Mouse (Mus musculus) v-Abl transformed pro-B cells (cell line): ENCODE results near the gene Picalm.

Experiments used
- in situ Hi-C, 2 experiments: fragments of 400-800 bp; cut with MboI; formaldehyde crosslinking; loops; one replicate each; pipeline ENCODE4 v1.15.1; 2025; ENCODE audit not compliant: unreplicated experiment in 2 of 2

The Picalm gene

GRCm38 (mm10) chr7:90131376-90131651 is 1.3 kb downstream of the Picalm start:
- in situ Hi-C loops: loop anchor here in 1 of 2 experiments (5.0 kb wide), 1 partner anchor 74 kb away; no protein-coding TSS in a partner anchor

- in situ Hi-C loops: loop anchor here in 1 of 2 experiments (5.0 kb wide), 1 partner anchor 75 kb away; no protein-coding TSS in a partner anchor
Measured at GRCm38 (mm10) chr7:90131831-90132241, 1.8 kb downstream of the Picalm start.

DNA sequence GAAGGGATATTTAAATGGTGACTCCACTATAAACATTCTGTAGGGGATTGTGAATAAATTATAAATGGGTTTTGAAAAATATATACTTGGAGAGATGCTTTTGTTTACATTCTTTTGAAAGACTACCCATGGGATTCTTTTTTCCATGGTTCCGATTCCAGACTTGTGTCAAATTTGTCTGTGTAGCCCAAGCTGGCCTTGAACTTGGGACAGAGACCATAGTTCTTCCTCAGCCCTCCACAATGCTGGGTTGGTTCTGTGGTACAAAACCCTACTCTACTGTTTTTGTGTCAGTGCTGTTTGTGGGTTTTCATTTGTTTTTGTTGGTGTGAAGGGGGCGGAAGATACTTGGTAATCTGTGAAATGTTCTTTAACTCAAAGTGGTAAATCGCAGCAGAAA is 2.3 kb downstream of the Picalm start:
- in situ Hi-C loops: loop anchor here in 1 of 2 experiments (5.0 kb wide), 1 partner anchor 75 kb away; no protein-coding TSS in a partner anchor

- in situ Hi-C loops: no loop called here
Measured at GRCm38 (mm10) chr7:90136736-90137135, 6.7 kb downstream of the Picalm start.

GRCm38 (mm10) chr7:90138359-90138758 is 8.3 kb downstream of the Picalm start:
- in situ Hi-C loops: no loop called here

- in situ Hi-C loops: loop anchor here in 1 of 2 experiments (10.0 kb wide), 1 partner anchor 295 kb away; no protein-coding TSS in a partner anchor
Measured at GRCm38 (mm10) chr7:90140290-90140689, 10.3 kb downstream of the Picalm start.

DNA sequence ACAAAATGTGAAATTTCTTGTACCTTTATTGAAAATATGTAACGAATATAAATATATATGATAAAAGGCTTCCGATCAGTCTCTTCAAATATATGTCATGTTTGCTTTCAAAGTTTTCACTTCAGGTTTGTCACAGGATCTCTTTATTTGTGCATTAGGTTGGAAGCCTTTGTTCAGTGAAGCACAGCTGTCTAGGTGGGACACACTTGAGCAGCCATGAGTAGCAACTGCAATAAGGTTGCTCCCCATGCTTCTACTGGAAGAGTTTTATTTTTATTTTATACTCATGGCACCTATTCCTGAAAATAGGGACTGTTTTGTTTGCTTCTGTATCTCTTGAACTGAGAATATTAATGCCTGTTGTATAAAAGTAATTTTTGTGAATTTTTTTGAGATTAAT is 14.3 kb downstream of the Picalm start:
- in situ Hi-C loops: loop anchor here in 1 of 2 experiments (10.0 kb wide), 1 partner anchor 299 kb away; no protein-coding TSS in a partner anchor

DNA sequence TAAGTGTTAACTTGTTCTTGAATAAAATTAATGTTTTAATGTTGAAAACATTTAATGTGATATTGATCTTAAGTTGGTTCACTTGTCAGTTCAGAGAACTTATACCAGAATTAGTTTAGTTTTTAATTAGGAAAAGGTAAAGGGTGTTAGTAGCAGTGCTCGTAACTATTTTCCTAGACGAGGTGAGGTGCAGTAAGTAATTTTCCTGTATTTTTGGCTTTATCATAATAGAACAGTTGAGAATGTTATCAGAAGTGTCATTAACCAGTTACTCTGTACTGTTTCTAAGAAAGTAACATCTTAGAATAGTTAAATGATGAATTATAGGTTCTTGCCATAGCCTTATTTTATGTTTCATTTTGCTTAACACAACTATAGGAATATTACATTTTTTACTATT is 15.0 kb downstream of the Picalm start:
- in situ Hi-C loops: loop anchor here (5.0 to 10.0 kb wide), 3 partner anchors 123 to 300 kb away; no protein-coding TSS in a partner anchor

DNA sequence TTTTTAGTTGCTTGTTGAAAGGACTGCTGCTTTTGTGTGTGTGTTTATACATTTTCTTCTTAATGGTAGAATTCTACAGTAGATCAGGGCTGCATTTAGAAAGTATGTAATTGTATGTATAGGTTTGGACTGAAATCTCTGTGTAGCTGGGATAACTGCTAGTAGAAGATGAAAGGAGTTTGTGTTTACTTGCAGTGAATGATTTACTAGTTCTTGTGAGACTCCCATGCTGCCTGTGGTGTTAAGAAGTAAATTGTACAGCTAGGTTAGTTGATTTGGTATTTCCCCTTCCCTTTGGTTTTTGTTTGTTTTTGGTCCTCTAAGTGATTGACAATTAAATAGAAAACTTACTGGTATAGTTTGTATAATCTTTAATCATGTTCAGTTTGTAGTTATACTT is 15.4 kb downstream of the Picalm start:
- in situ Hi-C loops: loop anchor here (5.0 to 10.0 kb wide), 3 partner anchors 123 to 301 kb away; no protein-coding TSS in a partner anchor

DNA sequence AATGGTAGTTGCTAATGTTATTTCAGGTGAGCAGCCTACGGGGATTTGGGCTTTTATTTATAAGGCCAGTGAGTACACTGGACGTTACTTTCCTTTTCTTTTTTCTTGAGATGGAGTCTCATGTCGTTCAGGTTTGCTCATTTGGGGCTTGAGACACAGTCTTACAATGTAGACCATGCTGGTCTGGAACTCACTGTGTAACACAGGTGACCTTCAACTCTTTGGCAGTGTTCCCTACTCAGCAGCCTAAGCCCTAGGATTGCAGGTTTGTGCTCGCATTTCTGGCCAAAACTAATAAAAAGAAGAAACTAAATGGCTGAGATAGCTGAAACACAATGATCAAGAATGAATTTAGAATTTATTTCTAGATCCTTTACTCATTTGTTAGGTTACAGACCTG is 15.9 kb downstream of the Picalm start:
- in situ Hi-C loops: loop anchor here (5.0 to 10.0 kb wide), 3 partner anchors 124 to 301 kb away; no protein-coding TSS in a partner anchor

DNA sequence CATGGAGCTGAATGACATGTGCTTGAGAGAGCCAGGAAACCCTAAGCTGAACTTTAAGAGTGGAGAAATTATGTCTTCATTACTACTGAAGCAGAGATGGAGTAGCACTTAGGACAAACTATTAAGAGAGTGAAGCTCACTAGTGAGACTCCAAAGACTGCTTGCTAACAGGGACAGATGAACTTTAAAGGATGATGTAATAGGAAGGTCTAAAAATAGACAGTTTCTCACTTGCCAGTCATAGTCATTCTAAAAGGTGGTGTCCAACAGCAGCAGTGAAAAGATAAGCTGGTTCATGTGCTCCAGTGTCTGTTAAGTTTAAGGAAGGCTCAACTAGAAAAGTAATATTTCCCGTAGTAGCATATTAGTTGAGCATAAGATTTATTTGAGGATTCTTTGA is 16.3 kb downstream of the Picalm start:
- in situ Hi-C loops: loop anchor here (5.0 to 10.0 kb wide), 3 partner anchors 124 to 302 kb away; no protein-coding TSS in a partner anchor

GRCm38 (mm10) chr7:90148023-90148422 is 18.0 kb downstream of the Picalm start:
- in situ Hi-C loops: loop anchor here (5.0 to 10.0 kb wide), 3 partner anchors 126 to 303 kb away; no protein-coding TSS in a partner anchor

GRCm38 (mm10) chr7:90148516-90148915 is 18.5 kb downstream of the Picalm start:
- in situ Hi-C loops: loop anchor here (5.0 to 10.0 kb wide), 3 partner anchors 126 to 304 kb away; no protein-coding TSS in a partner anchor

GRCm38 (mm10) chr7:90150311-90150710 is 20.3 kb downstream of the Picalm start:
- in situ Hi-C loops: loop anchor here (10.0 to 25.0 kb wide), 2 partner anchors 114 to 262 kb away; partner anchors contain the start of gene Ccdc83 (in 1 of the 2)

- in situ Hi-C loops: loop anchor here (10.0 to 25.0 kb wide), 2 partner anchors 107 to 254 kb away; partner anchors contain the start of gene Ccdc83 (in 1 of the 2)
Measured at GRCm38 (mm10) chr7:90158034-90158433, 28.0 kb downstream of the Picalm start.

- in situ Hi-C loops: loop anchor here in 1 of 2 experiments (25.0 kb wide), 1 partner anchor 252 kb away; no protein-coding TSS in a partner anchor
Measured at GRCm38 (mm10) chr7:90160598-90160997, 30.6 kb downstream of the Picalm start.

DNA sequence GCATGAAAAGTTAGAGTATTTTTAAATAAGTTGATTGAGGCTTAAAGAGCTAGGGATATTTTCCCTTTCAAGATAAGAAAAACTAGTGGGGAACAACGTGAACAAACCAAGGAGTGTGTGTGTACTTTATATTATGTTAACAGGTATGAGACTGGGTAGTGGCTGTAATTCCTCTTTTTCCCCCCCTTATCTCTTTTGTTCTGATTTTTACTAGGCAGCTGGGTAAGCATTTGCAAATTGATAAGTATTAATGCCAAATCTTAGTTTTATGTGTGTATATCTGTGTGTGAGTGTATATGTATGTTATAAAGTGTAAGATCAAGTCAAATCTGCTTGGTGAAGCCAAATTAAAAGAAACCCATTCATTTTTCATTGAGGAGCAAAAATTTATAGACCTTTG is 34.3 kb downstream of the Picalm start:
- in situ Hi-C loops: loop anchor here in 1 of 2 experiments (25.0 kb wide), 1 partner anchor 248 kb away; no protein-coding TSS in a partner anchor

DNA sequence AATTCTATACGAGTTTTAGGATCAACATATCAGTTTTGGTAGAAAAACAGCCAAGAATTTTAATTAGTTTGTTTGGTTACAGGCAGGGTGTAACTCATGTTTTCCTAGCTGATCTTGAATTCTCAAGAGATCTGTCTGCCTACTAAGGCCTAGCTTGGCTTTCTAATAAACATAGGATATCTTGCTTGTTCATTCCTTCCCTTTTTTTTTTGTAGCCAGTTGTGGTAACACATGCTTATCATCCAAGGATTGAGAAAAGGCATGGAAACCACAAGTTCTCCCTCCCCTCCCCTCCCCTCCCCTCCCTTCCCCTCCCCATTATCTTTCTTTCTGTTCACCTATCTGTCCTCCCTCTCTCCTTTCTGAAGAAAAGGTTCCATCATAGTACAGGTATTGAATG is 36.0 kb downstream of the Picalm start:
- in situ Hi-C loops: loop anchor here in 1 of 2 experiments (25.0 kb wide), 1 partner anchor 246 kb away; no protein-coding TSS in a partner anchor

- in situ Hi-C loops: loop anchor here in 1 of 2 experiments (25.0 kb wide), 1 partner anchor 245 kb away; no protein-coding TSS in a partner anchor
Measured at GRCm38 (mm10) chr7:90167777-90168176, 37.8 kb downstream of the Picalm start.

GRCm38 (mm10) chr7:90173778-90174177 is 43.8 kb downstream of the Picalm start:
- in situ Hi-C loops: loop anchor here in 1 of 2 experiments (25.0 kb wide), 1 partner anchor 239 kb away; no protein-coding TSS in a partner anchor

DNA sequence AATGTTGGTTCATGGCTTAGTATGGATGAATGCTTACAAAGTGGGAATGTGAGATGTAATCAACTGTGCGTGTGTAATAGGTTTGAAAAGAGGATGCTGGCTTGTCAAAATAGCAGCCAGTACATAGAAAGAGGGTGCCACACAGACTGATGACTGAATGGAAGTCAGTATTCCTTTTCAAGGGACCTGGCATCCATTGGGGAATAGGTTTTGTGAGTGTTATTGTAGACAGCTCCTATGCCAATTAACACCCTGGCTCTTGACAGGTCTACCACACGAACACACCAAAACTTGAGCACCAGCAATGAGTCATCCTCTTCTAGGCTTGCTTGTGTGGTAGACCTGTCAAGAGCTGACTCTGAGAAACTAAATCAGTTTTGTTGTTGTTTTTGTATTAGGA is 45.6 kb downstream of the Picalm start:
- in situ Hi-C loops: no loop called here

DNA sequence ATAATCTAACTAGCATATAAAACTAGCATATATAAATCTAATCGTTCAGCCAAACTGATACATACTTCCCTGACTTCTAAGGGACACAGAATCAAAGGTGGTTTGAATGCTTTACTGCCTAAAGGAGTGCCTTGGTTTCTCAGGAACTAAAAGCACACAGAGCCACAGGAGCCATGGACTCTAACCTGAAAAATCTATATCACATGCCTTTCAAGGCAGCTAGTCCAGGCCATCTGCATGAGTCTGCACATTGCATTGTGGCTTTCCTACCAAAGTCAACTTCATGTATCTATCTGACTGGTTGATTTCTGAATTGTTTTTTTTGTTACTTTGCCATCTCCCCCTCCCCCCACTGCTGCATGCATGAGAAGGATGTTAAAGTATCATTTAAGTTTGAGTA is 50.6 kb downstream of the Picalm start:
- in situ Hi-C loops: no loop called here
